Comparison of ENCODE assay signal across 23 mouse cellular contexts in genomic region chrX:13360436-13360835, GRCm38 (mm10).
DNase-seq lines count a peak whose midpoint lies in the region.
"Had no signal": no experiment of that assay in that cellular context is flagged by ENCODE, and none has a peak within 500 bp of the region (broad histone marks: within the 10 kb centered on the region; RNA-seq: fewer than 3 reads in every experiment).

No protein-coding gene starts in this region.

- 89% methylated on average over 5 of the region's 5 CpGs for WGBS in heart, embryonic 10.5 days

- no peak overlapping the region for H3K27ac ChIP-seq in heart, embryonic 10.5 days
- H3K27ac ChIP-seq: embryonic facial prominence, embryonic 12.5 days; embryonic facial prominence, embryonic 15.5 days; heart, embryonic 13.5 days; hindbrain, embryonic 14.5 days; hindbrain, postnatal 0 days had no signal

- H3K27me3 ChIP-seq in heart, embryonic 10.5 days (ENCODE audit: insufficient read depth, poor library complexity, severe bottlenecking) = peaks cover 7% of the 10 kb centered on the region; the same call in 1 of the 2 replicates
- H3K27me3 ChIP-seq: CH12.LX; embryonic facial prominence, embryonic 15.5 days had no signal

- no peak overlapping the region for H3K4me3 ChIP-seq in heart, embryonic 10.5 days
- H3K4me3 ChIP-seq: embryonic facial prominence, embryonic 12.5 days; embryonic facial prominence, embryonic 15.5 days; heart, embryonic 13.5 days had no signal

- H3K9me3 ChIP-seq in heart, embryonic 10.5 days = no peaks in the 10 kb centered on the region
- H3K9me3 ChIP-seq: embryonic facial prominence, embryonic 12.5 days; embryonic facial prominence, embryonic 15.5 days; G1E; heart, embryonic 13.5 days had no signal

- no peaks in the 10 kb centered on the region for H3K4me1 ChIP-seq in heart, embryonic 10.5 days
- H3K4me1 ChIP-seq: embryonic facial prominence, embryonic 12.5 days; embryonic facial prominence, embryonic 15.5 days; heart, embryonic 13.5 days had no signal

- no peaks in the 10 kb centered on the region for H3K36me3 ChIP-seq in heart, embryonic 10.5 days
- H3K36me3 ChIP-seq: embryonic facial prominence, embryonic 12.5 days; embryonic facial prominence, embryonic 15.5 days; G1E; heart, embryonic 13.5 days had no signal

- peak; percentile 45 for DNase-seq in adrenal gland, adult 2 months
- DNase-seq in adrenal gland, adult 18-20 months (ENCODE audit: low spot score in 2 of 2) = no peak
- peak; percentile 12 for DNase-seq in ovary, postnatal 36 days (ENCODE audit: low spot score)
- no peak for DNase-seq in ovary, adult 18-20 months (ENCODE audit: low spot score)
- DNase-seq in adrenal gland, postnatal 14 days = peak; percentile 34
- DNase-seq in cerebellum, postnatal 14 days = no peak
- no peak for DNase-seq in heart, embryonic 10.5 days (ENCODE audit: low spot score)
- DNase-seq: B cell, adult 2 months; cerebellum, adult 18-20 months; cerebellum, adult 9-10 months; cerebellum, postnatal 25 days; gastrocnemius, postnatal 25 days; heart, adult 18-20 months; heart, postnatal 14 days; heart, postnatal 4 days; kidney, adult 18-20 months had no signal

Comparison
In these comparisons a context has a peak if more than half of its experiments do, and no peak if none do; other contexts are left out.
1. DNase-seq: peak in adrenal gland, adult 2 months (single experiment), ovary, postnatal 36 days (single experiment) and adrenal gland, postnatal 14 days (single experiment); none in adrenal gland, adult 18-20 months (0 of 2), ovary, adult 18-20 months (single experiment), cerebellum, postnatal 14 days (0 of 2) and heart, embryonic 10.5 days (single experiment).